Mouse (Mus musculus) neural tube, embryonic 11.5 days (tissue): ENCODE results near the gene 4921501E09Rik. TPM values are rescaled to one million over a fixed set of nuclear protein-coding genes. Genes with fewer than 3 reads are reported as not detected.
A peak's percentile ranks its signal among the peaks of the same experiment; 100 is the strongest.

Experiments
- ATAC-seq: fragments of 200-750 bp; cut with Nextera tagmentation; 2 replicates; pipeline ENCODE4 v1.8.0; 2017; ENCODE audit warnings: moderate number of reproducible peaks, mild to moderate bottlenecking, moderate TSS enrichment, moderate library complexity; ENCODE audit not compliant: insufficient read depth, low FRiP score, low TSS enrichment
- DNase-seq: peaks from one replicate; pipeline ENCODE4 v3.0.0-alpha.2; 2015; ENCODE audit warnings: low spot score
- H3K27ac ChIP-seq: fragments of 300-500 bp; sonication (generic); 2 replicates; pipeline ENCODE4 v1.5.1; 2014; ENCODE audit warnings: low read depth, mild to moderate bottlenecking, low read length
- H3K27me3 ChIP-seq: fragments of 300-500 bp; sonication (generic); 2 replicates; pipeline ENCODE4 v1.6.1; 2014; ENCODE audit warnings: mild to moderate bottlenecking, low read length, mixed read lengths; ENCODE audit not compliant: control insufficient read depth, insufficient read depth
- H3K36me3 ChIP-seq: fragments of 300-500 bp; sonication (generic); 2 replicates; pipeline ENCODE4 v1.6.1; 2014; ENCODE audit warnings: mild to moderate bottlenecking, low read length, moderate library complexity, mixed read lengths; ENCODE audit not compliant: control insufficient read depth, insufficient read depth
- H3K4me1 ChIP-seq: fragments of 300-500 bp; sonication (generic); 2 replicates; pipeline ENCODE4 v1.6.1; 2014; ENCODE audit warnings: low read length, mixed read lengths; ENCODE audit not compliant: control insufficient read depth, insufficient read depth
- H3K4me2 ChIP-seq: fragments of 300-500 bp; sonication (generic); 2 replicates; pipeline ENCODE4 v1.6.1; 2014; ENCODE audit warnings: low read depth, mild to moderate bottlenecking, moderate library complexity
- H3K4me3 ChIP-seq: fragments of 300-500 bp; sonication (generic); 2 replicates; pipeline ENCODE4 v1.5.1; 2014; ENCODE audit warnings: low read depth, low read length
- H3K9ac ChIP-seq: fragments of 300-500 bp; sonication (generic); 2 replicates; pipeline ENCODE4 v1.6.1; 2014; ENCODE audit warnings: mild to moderate bottlenecking, low read length
- H3K9me3 ChIP-seq: fragments of 300-500 bp; sonication (generic); 2 replicates; pipeline ENCODE4 v1.6.1; 2016; ENCODE audit warnings: low read length; ENCODE audit not compliant: control insufficient read depth
- WGBS: fragments of 180-500 bp; shearing (Covaris S2); extraction: QIAGEN DNeasy Blood & Tissue Kit; methylation state at CpG from one replicate; pipeline ENCODE4 v1.1.7; 2014; 5-methylcytosine and 5-hydroxymethylcytosine counted together
- polyA plus RNA-seq: library from polyadenylated mRNA; unstranded; fragments of >200 nt; fragmentation: Nextera tagmentation; extraction: Ambion mirVana; gene quantifications from 2 replicates; pipeline ENCODE4 v1.2.1, GENCODE M21; 2014

The 4921501E09Rik gene
- polyA plus RNA-seq, result not detected in 2 replicates

- Histone ChIP-seq H3K36me3 (no peaks in the 10 kb centered on the region), H3K4me1 (no peaks in the 10 kb centered on the region), H3K4me3 (no peak within 1 kb of the TSS), H3K4me2 (no peak within 1 kb of the TSS), H3K27me3 (no peaks in the 10 kb centered on the region), H3K9ac (no peak within 1 kb of the TSS), H3K9me3 (no peaks in the 10 kb centered on the region), H3K27ac (no peak within 1 kb of the TSS)
- WGBS, result 68% methylated on average over 1 of the region's 1 CpGs
- ATAC-seq, result no peak
- DNase-seq, result no peak
Observed at GRCm38 (mm10) chr17:33067958-33068357, at the start of gene 4921501E09Rik. Gene 4921501E09Rik (minus strand): TSS chr17:33068058.

- WGBS, result 96% methylated on average over 2 of the region's 2 CpGs
- H3K4me1 ChIP-seq, result no peaks in the 10 kb centered on the region
- ATAC-seq, result no peak
Observed at GRCm38 (mm10) chr17:33097396-33097795, 29.5 kb upstream of the 4921501E09Rik start.

DNA sequence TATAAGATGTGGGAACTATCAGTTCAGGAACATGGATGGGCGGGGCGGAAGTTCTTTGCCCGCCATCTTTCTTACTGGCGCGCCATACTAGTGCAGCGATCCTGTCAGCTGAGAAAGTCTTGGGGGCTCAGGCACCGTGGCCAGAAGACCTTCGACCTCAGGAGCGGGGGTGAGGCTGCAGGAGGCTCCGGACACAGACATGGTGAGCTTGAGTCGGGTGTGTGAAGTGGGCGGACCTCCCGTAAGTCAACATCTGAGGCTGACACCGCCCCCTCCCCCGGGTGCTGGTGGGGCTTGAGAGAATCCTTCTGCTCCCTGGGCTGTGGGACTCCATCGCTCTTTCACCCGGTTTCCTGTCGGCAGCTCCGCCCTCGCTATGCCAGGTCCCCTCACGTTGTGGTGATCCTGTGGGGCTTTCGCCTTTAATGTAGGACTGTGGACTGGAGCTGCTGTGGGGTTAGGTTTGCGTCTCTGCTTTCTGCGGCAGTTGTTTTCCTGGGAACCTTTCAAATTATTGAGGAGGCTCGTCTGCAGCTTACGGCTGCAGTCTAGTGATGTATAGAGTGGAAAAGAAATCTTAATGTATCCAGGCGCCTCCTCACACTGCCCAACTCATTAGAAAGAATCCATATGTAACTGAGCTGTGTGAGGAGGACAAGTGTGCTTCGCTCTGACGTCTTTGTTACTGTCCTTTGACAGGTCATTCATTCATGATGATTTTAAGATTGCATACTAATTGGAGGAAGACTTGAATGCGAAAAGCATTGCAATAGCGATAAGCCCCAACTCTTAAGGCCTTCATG is 24.7 kb upstream of the 4921501E09Rik start:
- WGBS, result 3% methylated on average over 31 of the region's 31 CpGs
- H3K36me3 ChIP-seq, result no peaks in the 10 kb centered on the region
- H3K9ac ChIP-seq, result peak overlapping the region; percentile 66
- H3K27ac ChIP-seq, result peak overlapping the region; percentile 77
- peak; percentile 63 for ATAC-seq
- peak overlapping the region; percentile 47 for H3K4me2 ChIP-seq
- peak overlapping the region; percentile 54 for H3K4me3 ChIP-seq
- peak; percentile 83 for DNase-seq
- no peaks in the 10 kb centered on the region for H3K27me3 ChIP-seq
- H3K4me1 ChIP-seq, result no peaks in the 10 kb centered on the region
- H3K9me3 ChIP-seq, result no peaks in the 10 kb centered on the region

More at GRCm38 (mm10) chr17:33097396-33097795, 29.5 kb upstream of the 4921501E09Rik start:
- Histone ChIP-seq H3K27ac (no peak overlapping the region), H3K36me3 (no peaks in the 10 kb centered on the region), H3K27me3 (no peaks in the 10 kb centered on the region), H3K9ac (no peak overlapping the region), H3K4me2 (no peak overlapping the region), H3K9me3 (no peaks in the 10 kb centered on the region), H3K4me3 (no peak overlapping the region)
- no peak for DNase-seq

DNA sequence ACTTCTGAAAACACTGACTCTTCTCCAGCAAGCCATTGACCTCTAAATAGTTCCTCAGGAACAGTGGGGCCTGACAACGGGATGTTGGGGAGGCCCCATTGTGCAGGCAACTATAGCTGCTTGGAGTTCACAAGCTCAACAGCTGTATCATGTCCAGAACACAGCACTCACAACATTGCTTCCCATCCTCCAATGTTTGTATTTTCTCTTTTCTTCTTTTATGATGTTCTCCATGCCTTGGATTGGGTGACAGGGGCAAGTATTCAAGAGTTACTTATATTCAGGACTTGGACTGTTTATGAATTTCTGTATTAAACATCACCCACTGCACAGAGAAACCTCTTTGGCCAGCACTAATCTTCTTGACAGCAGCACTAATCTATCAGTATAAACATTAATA is 23.8 kb upstream of the 4921501E09Rik start:
- no peaks in the 10 kb centered on the region for H3K4me1 ChIP-seq
- 74% methylated on average over 1 of the region's 1 CpGs for WGBS
- no peaks in the 10 kb centered on the region for H3K9me3 ChIP-seq
- H3K27me3 ChIP-seq, result no peaks in the 10 kb centered on the region
- ATAC-seq (no peak), DNase-seq (no peak)
- no peaks in the 10 kb centered on the region for H3K36me3 ChIP-seq
- no peak overlapping the region for H3K4me3 ChIP-seq
- no peak overlapping the region for H3K27ac ChIP-seq
- no peak overlapping the region for H3K9ac ChIP-seq
- no peak overlapping the region for H3K4me2 ChIP-seq

- Histone ChIP-seq H3K27ac (peak within 1 kb of the TSS; percentile 69), H3K9me3 (no peaks in the 10 kb centered on the region), H3K27me3 (no peaks in the 10 kb centered on the region), H3K36me3 (no peaks in the 10 kb centered on the region), H3K9ac (peak within 1 kb of the TSS; percentile 55), H3K4me1 (no peaks in the 10 kb centered on the region), H3K4me2 (peak within 1 kb of the TSS; percentile 47), H3K4me3 (peak within 1 kb of the TSS; percentile 44)
- peak; percentile 90 for DNase-seq
- 6% methylated on average over 34 of the region's 34 CpGs for WGBS
- peak; percentile 87 for ATAC-seq
Observed at GRCm38 (mm10) chr17:33089220-33089949, 21.5 kb upstream of the 4921501E09Rik start, which contains the start of gene Zfp563. Gene Zfp563 (plus strand): TSS chr17:33089310.

GRCm38 (mm10) chr17:33063001-33063400 is 4.9 kb downstream of the 4921501E09Rik start:
- Histone ChIP-seq H3K27me3 (no peaks in the 10 kb centered on the region), H3K9me3 (no peaks in the 10 kb centered on the region), H3K4me1 (no peaks in the 10 kb centered on the region), H3K4me3 (no peak overlapping the region), H3K27ac (no peak overlapping the region), H3K4me2 (no peak overlapping the region), H3K36me3 (no peaks in the 10 kb centered on the region), H3K9ac (no peak overlapping the region)
- no peak for DNase-seq
- ATAC-seq, result no peak
- 4% methylated on average over 1 of the region's 1 CpGs for WGBS

- H3K9me3 ChIP-seq, result no peaks in the 10 kb centered on the region
- no peaks in the 10 kb centered on the region for H3K27me3 ChIP-seq
- no peaks in the 10 kb centered on the region for H3K4me1 ChIP-seq
- no peak for DNase-seq
- no peak overlapping the region for H3K9ac ChIP-seq
- no peak overlapping the region for H3K27ac ChIP-seq
- no peak for ATAC-seq
- H3K36me3 ChIP-seq, result no peaks in the 10 kb centered on the region
- 4% methylated on average over 1 of the region's 1 CpGs for WGBS
- no peak overlapping the region for H3K4me3 ChIP-seq
- no peak overlapping the region for H3K4me2 ChIP-seq
Observed at GRCm38 (mm10) chr17:33058791-33059190, 9.1 kb downstream of the 4921501E09Rik start.

DNA sequence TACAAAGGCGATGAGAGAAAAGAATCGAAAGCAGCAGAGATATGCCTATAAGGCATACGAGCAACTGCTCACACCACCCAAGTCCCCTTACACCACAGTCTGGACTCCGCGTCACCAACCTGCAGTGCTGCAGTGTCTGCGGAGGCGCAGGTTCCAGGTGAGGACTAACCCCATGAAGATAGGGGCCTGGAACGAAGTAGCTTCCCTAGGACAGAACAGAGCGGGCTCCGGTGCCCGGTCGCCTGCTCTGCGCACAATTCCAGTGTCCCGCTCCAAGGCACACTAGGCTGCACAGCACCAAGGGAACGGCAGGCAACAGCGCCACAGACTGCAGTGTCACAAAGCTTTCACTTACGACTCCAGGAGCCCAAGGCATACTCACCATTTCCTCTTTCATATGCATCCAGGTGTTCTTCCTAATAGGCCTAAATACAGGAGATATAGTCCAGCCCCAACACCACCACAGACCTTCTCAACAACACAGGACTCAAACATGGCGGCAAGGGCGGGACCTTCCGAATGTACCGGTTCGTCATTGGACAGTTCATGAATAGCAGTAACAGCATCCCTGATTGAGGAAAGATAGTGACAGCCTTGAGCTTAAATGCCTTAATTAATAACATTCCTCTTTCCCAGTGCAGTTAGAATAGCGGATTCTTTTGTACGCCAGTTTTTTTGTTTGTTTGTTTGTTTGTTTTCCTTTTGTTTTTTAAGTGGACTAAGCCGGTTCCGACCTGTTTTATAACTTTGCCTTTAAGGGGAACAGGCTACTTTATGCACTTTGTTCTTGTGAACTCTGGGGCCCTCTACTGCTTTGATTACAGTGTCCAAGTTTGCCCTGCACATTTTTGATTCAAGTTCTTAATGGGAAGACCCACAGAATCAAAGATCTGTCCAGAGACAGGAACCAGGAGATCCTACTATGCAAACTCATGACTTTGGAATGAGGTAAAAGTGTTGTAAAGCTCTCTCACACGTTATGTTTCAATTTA is 34.7 kb downstream of the 4921501E09Rik start, which contains the start of gene Zfp763:
TSS of gene Zfp763 (minus strand) at position 503 of the 992 bp plus-strand sequence.
- Histone ChIP-seq H3K4me1 (peaks cover 2% of the 10 kb centered on the region; the same call in 1 of the 2 replicates), H3K27ac (peak within 1 kb of the TSS; percentile 74; the same call in 1 of the 2 replicates), H3K4me2 (peak within 1 kb of the TSS; percentile 49), H3K9me3 (no peaks in the 10 kb centered on the region), H3K9ac (peak within 1 kb of the TSS; percentile 79), H3K27me3 (no peaks in the 10 kb centered on the region), H3K4me3 (peak within 1 kb of the TSS; percentile 79), H3K36me3 (no peaks in the 10 kb centered on the region)
- 4% methylated on average over 27 of the region's 27 CpGs for WGBS
- peak; percentile 87 for DNase-seq
- peak; percentile 99 for ATAC-seq
